21 mouse cellular contexts compared by ENCODE assay signal in the genomic region with DNA sequence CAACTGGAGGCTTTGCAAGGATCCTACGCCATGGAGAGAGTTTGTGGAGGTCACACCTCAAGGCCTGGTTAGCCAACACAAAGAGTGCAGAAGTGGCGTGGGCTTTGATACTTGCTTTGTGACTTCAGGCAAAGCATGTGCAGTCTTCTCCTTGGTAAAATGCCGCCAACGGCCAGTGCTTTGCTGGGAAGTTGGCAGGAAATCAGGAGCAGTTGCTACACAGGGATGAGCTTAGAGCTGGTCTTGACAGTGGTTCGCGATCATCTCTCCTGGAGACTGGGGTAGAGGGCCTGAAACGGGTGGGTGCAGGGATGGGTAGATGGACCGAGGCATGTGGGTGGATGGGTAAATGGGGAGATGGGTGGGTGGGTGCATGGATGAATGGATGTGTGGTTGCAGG. TPM values are rescaled to one million over a fixed set of nuclear protein-coding genes. Genes with fewer than 3 reads are reported as not detected.
DNase-seq lines count a peak whose midpoint lies in the region; ATAC-seq and TF ChIP-seq lines count a peak whose summit lies in the region.
"Had no signal": no experiment of that assay in that cellular context is flagged by ENCODE, and none has a peak within 500 bp of the region (broad histone marks: within the 10 kb centered on the region; RNA-seq: fewer than 3 reads in every experiment).

No protein-coding gene starts in this region.

- ATAC-seq in lung, postnatal 0 days = no peak
- ATAC-seq: forebrain, embryonic 15.5 days; hindbrain, embryonic 16.5 days; liver, embryonic 12.5 days; liver, postnatal 0 days; Patski had no signal

- peak overlapping the region; percentile 52; the same call in 1 of the 2 replicates for H3K27ac ChIP-seq in cerebellum, adult 2 months (ENCODE audit: insufficient read depth, low read length)
- H3K27ac ChIP-seq in lung, postnatal 0 days (ENCODE audit: low read length) = no peak overlapping the region
- H3K27ac ChIP-seq: embryonic facial prominence, embryonic 13.5 days; forebrain, embryonic 10.5 days; forebrain, embryonic 15.5 days; heart, embryonic 13.5 days; kidney, postnatal 0 days; liver, embryonic 12.5 days; midbrain, embryonic 12.5 days; neural tube, embryonic 12.5 days had no signal

- intact Hi-C loops in left cerebral cortex, postnatal 25 days (cut with DNase I) = no loop called here

- peaks cover 51% of the 10 kb centered on the region for H3K4me1 ChIP-seq in cerebellum, adult 2 months (ENCODE audit: control insufficient read depth, insufficient read depth, low read length)
- H3K4me1 ChIP-seq in lung, postnatal 0 days (ENCODE audit: insufficient read depth, low read depth, low read length) = no peaks in the 10 kb centered on the region
- H3K4me1 ChIP-seq: forebrain, embryonic 15.5 days had no signal

- H3K4me2 ChIP-seq in lung, postnatal 0 days (replicated peaks; ENCODE audit: low read depth, low read length) = no peak overlapping the region
- H3K4me2 ChIP-seq: embryonic facial prominence, embryonic 13.5 days; forebrain, embryonic 15.5 days; heart, embryonic 13.5 days; liver, embryonic 12.5 days; midbrain, embryonic 12.5 days; neural tube, embryonic 12.5 days had no signal

- 44% methylated on average over 8 of the region's 8 CpGs for WGBS in cerebellum, adult 2 months
- 92% methylated on average over 8 of the region's 8 CpGs for WGBS in lung, postnatal 0 days

- TF ChIP-seq CTCF in cerebellum, adult 2 months (IDR thresholded peaks at IDR 0.05; ENCODE audit: borderline replicate concordance, insufficient read depth, low read depth, low read length) = no peak
- no peak for TF ChIP-seq CTCF in lung, postnatal 0 days (IDR thresholded peaks at IDR 0.05)

- peak in 1 of 2 experiments; percentile 45 for DNase-seq in cerebellum, adult 2 months
- DNase-seq in cerebellum, adult 8-10 months = no peak
- peak; percentile 39 to 59 for DNase-seq in left cerebral cortex, adult 18-20 months (ENCODE audit: low spot score in 2 of 2)
- DNase-seq in left cerebral cortex, adult 11 months (ENCODE audit: low spot score) = no peak
- peak; percentile 38 to 82 for DNase-seq in left cerebral cortex, postnatal 25 days (ENCODE audit: low spot score in 2 of 2)
- DNase-seq in right cerebral cortex, postnatal 25 days = peak; percentile 26
- DNase-seq in lung, postnatal 0 days (ENCODE audit: low spot score) = no peak
- DNase-seq: kidney, adult 8-10 months had no signal

- H3K36me3 ChIP-seq in lung, postnatal 0 days (ENCODE audit: insufficient read depth, low read length) = no peaks in the 10 kb centered on the region
- H3K36me3 ChIP-seq: forebrain, embryonic 15.5 days; liver, embryonic 12.5 days; midbrain, embryonic 12.5 days; neural tube, embryonic 12.5 days had no signal

- H3K27me3 ChIP-seq in cerebellum, adult 2 months (ENCODE audit: control insufficient read depth, insufficient read depth, low read length) = no peaks in the 10 kb centered on the region
- H3K27me3 ChIP-seq in lung, postnatal 0 days (replicated peaks; ENCODE audit: insufficient read depth, low read length) = no peaks in the 10 kb centered on the region
- H3K27me3 ChIP-seq: embryonic facial prominence, embryonic 13.5 days; forebrain, embryonic 15.5 days; heart, embryonic 13.5 days; liver, embryonic 12.5 days; midbrain, embryonic 12.5 days; neural tube, embryonic 12.5 days; Patski had no signal

- no peak overlapping the region for H3K9ac ChIP-seq in lung, postnatal 0 days (replicated peaks; ENCODE audit: low read depth)
- H3K9ac ChIP-seq: embryonic facial prominence, embryonic 13.5 days; forebrain, embryonic 15.5 days; heart, embryonic 13.5 days; liver, embryonic 12.5 days; liver, postnatal 0 days; midbrain, embryonic 12.5 days; neural tube, embryonic 12.5 days had no signal

- H3K4me3 ChIP-seq in cerebellum, adult 2 months (replicated peaks; ENCODE audit: insufficient read depth, low read depth, low read length) = no peak overlapping the region
- no peak overlapping the region for H3K4me3 ChIP-seq in lung, postnatal 0 days (ENCODE audit: low read depth, low read length)
- H3K4me3 ChIP-seq: embryonic facial prominence, embryonic 13.5 days; forebrain, embryonic 10.5 days; forebrain, embryonic 15.5 days; heart, embryonic 13.5 days; liver, embryonic 12.5 days; megakaryocyte, embryonic 14.5 days; midbrain, embryonic 12.5 days; myocyte; neural tube, embryonic 12.5 days had no signal

- no peak for TF ChIP-seq EP300 in lung, postnatal 0 days (IDR thresholded peaks at IDR 0.05)

- TF ChIP-seq POLR2A in cerebellum, adult 2 months (IDR thresholded peaks at IDR 0.05; ENCODE audit: borderline replicate concordance, insufficient read depth, low read length) = no peak

- no peaks in the 10 kb centered on the region for H3K9me3 ChIP-seq in lung, postnatal 0 days (ENCODE audit: low read length)
- H3K9me3 ChIP-seq: embryonic facial prominence, embryonic 13.5 days; forebrain, embryonic 10.5 days; forebrain, embryonic 15.5 days; heart, embryonic 13.5 days; liver, embryonic 12.5 days; midbrain, embryonic 12.5 days; neural tube, embryonic 12.5 days had no signal

RNA-seq across cellular contexts. Expression of a gene that starts 15.3 kb away (rescaled TPM):
- 6.5 and 7.6 TPM in 2 replicates for polyA plus RNA-seq in cerebellum, adult 2 months (2012; rRNA removed)
- total RNA-seq in left cerebral cortex, adult 18-20 months (2021) = 1 to 10 TPM; 2.8 to 3.0 TPM
- total RNA-seq in left cerebral cortex, postnatal 25 days (2021) = 1 to 10 TPM; 1.9 to 2.0 TPM
- 3.6 and 3.9 TPM in 2 replicates for polyA plus RNA-seq in lung, postnatal 0 days (2015; fragmentation: Nextera tagmentation; extraction: Ambion mirVana)

RNA-seq across cellular contexts. Expression of a gene that starts 43.6 kb away (rescaled TPM):
- 19.0 and 19.9 TPM in 2 replicates for polyA plus RNA-seq in cerebellum, adult 2 months (2012; rRNA removed)
- total RNA-seq in left cerebral cortex, adult 18-20 months (2021) = 10 to 100 TPM; 12.0 to 13.0 TPM
- 10 to 100 TPM; 17.0 to 17.8 TPM for total RNA-seq in left cerebral cortex, postnatal 25 days (2021)
- 3.8 and 4.0 TPM in 2 replicates for polyA plus RNA-seq in lung, postnatal 0 days (2015; fragmentation: Nextera tagmentation; extraction: Ambion mirVana)

Comparison
In these comparisons a context has a peak if more than half of its experiments do, and no peak if none do; other contexts are left out.
1. DNase-seq: peak in left cerebral cortex, adult 18-20 months (2 of 2), left cerebral cortex, postnatal 25 days (2 of 2) and right cerebral cortex, postnatal 25 days (single experiment); none in cerebellum, adult 8-10 months (single experiment), left cerebral cortex, adult 11 months (single experiment) and lung, postnatal 0 days (single experiment).